Mouse (Mus musculus): ENCODE data around the gene Chrna1.

DNA sequence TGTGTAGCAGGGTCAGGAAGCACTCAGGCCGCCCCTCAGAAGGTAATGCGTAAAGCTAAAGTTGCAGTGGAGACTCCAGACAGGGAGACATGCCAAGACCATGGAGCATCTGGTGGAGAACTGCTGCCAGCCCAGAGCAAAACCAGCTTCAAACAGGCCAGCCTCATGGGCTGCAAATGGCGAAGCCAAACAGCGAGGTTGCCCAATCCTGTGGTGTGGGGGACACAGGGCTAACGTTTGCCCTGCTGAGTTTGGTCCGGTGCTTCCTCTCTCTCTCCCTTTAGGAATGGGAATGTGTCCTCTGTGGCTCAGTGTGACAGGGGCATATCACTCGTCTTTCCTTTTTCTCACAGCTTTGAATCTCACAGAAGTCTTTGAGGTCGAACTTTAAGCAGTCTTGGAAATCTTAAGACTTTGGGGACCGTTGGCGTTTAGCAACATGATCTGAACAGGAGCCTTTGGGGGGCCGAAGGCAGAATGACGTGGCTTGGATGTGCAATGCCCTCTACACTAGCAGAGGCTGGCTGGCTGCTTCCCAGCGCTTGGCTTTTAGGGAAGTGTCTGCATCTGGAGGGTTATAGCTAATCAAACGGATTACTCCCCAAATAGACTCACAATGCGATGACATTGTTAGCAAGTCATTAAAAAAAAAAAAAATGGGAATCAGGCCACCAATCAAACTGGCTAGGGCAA is 43.9 kb downstream of the Chrna1 start:
- TF ChIP-seq POLR2A (IDR thresholded peaks at IDR 0.05; ENCODE audit: extremely low read depth, insufficient read depth, low read length): no peak
- no peak for TF ChIP-seq CTCF (IDR thresholded peaks at IDR 0.05; ENCODE audit: low read depth, low read length)

Data from liver, adult 2 months (tissue).